Mouse (Mus musculus): ENCODE measurements around the gene Slc35d2. TPM values are rescaled to one million over a fixed set of nuclear protein-coding genes. Genes with fewer than 3 reads are reported as not detected.
A peak's percentile ranks its signal among the peaks of the same experiment; 100 is the strongest.
"Not testable (repeated sequence)": the region's sequence is repeated elsewhere in the genome, so short reads cannot be mapped to it uniquely, and the experiment has no call there.

The Slc35d2 gene
- total RNA-seq, 2 experiments from 2014 or later, result 0.62 to 1.6 TPM

- no peak for DNase-seq (ENCODE audit: low spot score in 2 of 2)
Observed at GRCm38 (mm10) chr13:64060935-64061506, 68.1 kb downstream of the Slc35d2 start.

- DNase-seq (ENCODE audit: low spot score in 2 of 2), result no peak
Observed at GRCm38 (mm10) chr13:64053959-64054358, 75.2 kb downstream of the Slc35d2 start.

- not testable (repeated sequence) for DNase-seq (ENCODE audit: low spot score in 2 of 2)
Observed at GRCm38 (mm10) chr13:64052281-64052680, 76.9 kb downstream of the Slc35d2 start.

- peak in 1 of 2 experiments; percentile 22 for DNase-seq (ENCODE audit: low spot score in 2 of 2)
Observed at GRCm38 (mm10) chr13:64050895-64051294, 78.3 kb downstream of the Slc35d2 start.

GRCm38 (mm10) chr13:64049535-64049934 is 79.6 kb downstream of the Slc35d2 start:
- DNase-seq (ENCODE audit: low spot score in 2 of 2), result no peak

GRCm38 (mm10) chr13:64048467-64048866 is 80.7 kb downstream of the Slc35d2 start:
- DNase-seq (ENCODE audit: low spot score in 2 of 2), result no peak

Other genes starting within 250 kb of the Slc35d2 start
- not detected for gene Hsd17b3, start 40.1 kb downstream of the Slc35d2 start, total RNA-seq (2021)
- gene Zfp367, start 23.8 kb upstream of the Slc35d2 start, total RNA-seq (2021), result 1 to 10 TPM; 7.7 to 9.5 TPM
- 100 to 1,000 TPM; 120 to 121 TPM for gene Habp4, start 32.5 kb upstream of the Slc35d2 start, total RNA-seq (2021)
- gene Cdc14b, start 145.9 kb upstream of the Slc35d2 start, total RNA-seq (2021), result 1 to 10 TPM; 2.6 to 3.2 TPM
- 10 to 100 TPM in 1 of 2 experiments, 1 to 10 TPM in 1; 8.5 to 11.7 TPM for gene Aaed1, start 183.3 kb upstream of the Slc35d2 start, total RNA-seq (2021)
- gene Ctsl, start 241.5 kb upstream of the Slc35d2 start, total RNA-seq (2021), result 100 to 1,000 TPM; 169 to 194 TPM